ENCODE assay signal across 8 mouse cellular contexts in genomic region chr19:44284025-44284695, GRCm38 (mm10). TPM values are rescaled to one million over a fixed set of nuclear protein-coding genes. Genes with fewer than 3 reads are reported as not detected.
A peak's percentile ranks its signal among the peaks of the same experiment; 100 is the strongest.
DNase-seq lines count a peak whose midpoint lies in the region; ATAC-seq lines count a peak whose summit lies in the region.

No protein-coding gene starts in this region.

- ATAC-seq in hindbrain, embryonic 13.5 days (ENCODE audit: low FRiP score): peak; percentile 98

- H3K4me1 ChIP-seq in hindbrain, embryonic 13.5 days (replicated peaks): peaks cover 43% of the 10 kb centered on the region

- H3K36me3 ChIP-seq in hindbrain, embryonic 13.5 days: no peaks in the 10 kb centered on the region

- H3K27ac ChIP-seq in hindbrain, embryonic 13.5 days: peak overlapping the region; percentile 96

- DNase-seq in R1 (ENCODE audit: low read depth, low spot score): peak; percentile 98
- peak; percentile 94 to 98 for DNase-seq in cerebellum, postnatal 14 days
- DNase-seq in frontal cortex, postnatal 14 days (ENCODE audit: low spot score in 2 of 2): peak; percentile 88 to 91
- DNase-seq in layer of hippocampus, postnatal 25 days (ENCODE audit: extremely low spot score in 1 of 2, low spot score in 1 of 2): peak; percentile 71 to 80
- peak; percentile 90 for DNase-seq in lung, postnatal 14 days
- peak; percentile 87 for DNase-seq in ovary, postnatal 36 days (ENCODE audit: low spot score)
- DNase-seq in thymus, postnatal 14 days: peak; percentile 96

- WGBS in hindbrain, embryonic 13.5 days: under 1% methylated on average over 38 of the region's 38 CpGs

- no peaks in the 10 kb centered on the region for H3K27me3 ChIP-seq in hindbrain, embryonic 13.5 days

- no peaks in the 10 kb centered on the region for H3K9me3 ChIP-seq in hindbrain, embryonic 13.5 days

- H3K9ac ChIP-seq in hindbrain, embryonic 13.5 days: peak overlapping the region; percentile 71

- peak overlapping the region; percentile 50 for H3K4me3 ChIP-seq in hindbrain, embryonic 13.5 days

- peak overlapping the region; percentile 75 for H3K4me2 ChIP-seq in hindbrain, embryonic 13.5 days

RNA-seq across cellular contexts. Expression of gene Scd2, which starts 9.3 kb away (rescaled TPM):
- polyA plus RNA-seq in hindbrain, embryonic 13.5 days (2015; fragmentation: Nextera tagmentation; extraction: Ambion mirVana): 246 and 249 TPM in 2 replicates
- total RNA-seq in layer of hippocampus, postnatal 25 days (2021): 100 to 1,000 TPM; 642 to 712 TPM

RNA-seq across cellular contexts. Expression of gene Scd4, which starts 48.7 kb away (rescaled TPM):
- 0.09 and 0.19 TPM in 2 replicates for polyA plus RNA-seq in hindbrain, embryonic 13.5 days (2015; fragmentation: Nextera tagmentation; extraction: Ambion mirVana)
- total RNA-seq in layer of hippocampus, postnatal 25 days (2021): 1 to 10 TPM; 2.8 to 2.9 TPM

Comparison
In these comparisons a context has a peak if more than half of its experiments do, and no peak if none do; other contexts are left out.
1. Peak in every context shown above with its lines: DNase-seq, ATAC-seq, H3K4me3 ChIP-seq and H3K27ac ChIP-seq.